Mouse (Mus musculus): Measurements from ENCODE around the gene Ppp1r3g.

DNA sequence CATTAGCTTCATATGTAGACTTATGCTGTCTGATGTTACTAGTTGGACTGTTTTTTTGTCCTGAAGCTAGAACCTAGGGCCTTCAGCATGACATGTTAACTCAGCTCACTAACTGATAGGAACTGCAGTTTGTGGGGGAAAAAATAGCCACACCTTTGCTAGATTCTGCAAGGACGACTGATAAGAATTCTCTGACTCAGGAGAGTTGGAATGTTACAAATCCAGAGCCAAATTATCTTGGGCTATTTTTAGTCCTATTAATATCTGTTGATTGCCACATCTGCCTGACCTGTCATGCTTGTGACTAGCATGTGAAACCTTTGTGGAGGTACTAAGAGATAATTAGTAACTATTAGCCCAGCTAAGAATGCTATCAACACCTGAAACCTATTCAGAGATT, 42.2 kb downstream of the Ppp1r3g start:
- TF ChIP-seq CTCF (conservative IDR thresholded peaks at IDR 0.05; ENCODE audit: low read length) = no peak
- no peak for TF ChIP-seq NANOG (IDR thresholded peaks at IDR 0.05; ENCODE audit: borderline replicate concordance, low read length)
- TF ChIP-seq POU5F1 (IDR thresholded peaks at IDR 0.05; ENCODE audit: borderline replicate concordance, low read length) = no peak

Data from E14TG2a.4 (cell line).